Mouse (Mus musculus): ENCODE results near the gene Hemk1.

GRCm38 (mm10) chr9:107296501-107296965 is 41.6 kb downstream of the Hemk1 start:
- TF ChIP-seq MAX (IDR thresholded peaks at IDR 0.05; ENCODE audit: low read depth) (no peak), MYOD1 (IDR thresholded peaks at IDR 0.05; ENCODE audit: control insufficient read depth in 1 of 3, insufficient read length in 2 of 3, low read depth in 2 of 3) (no peak), POLR2A (IDR thresholded peaks at IDR 0.05; ENCODE audit: insufficient read length, low read depth) (peak; percentile 33), TCF12 (IDR thresholded peaks at IDR 0.05; ENCODE audit: insufficient read depth, poor library complexity, severe bottlenecking) (no peak), SRF (IDR thresholded peaks at IDR 0.05; ENCODE audit: control insufficient read depth, insufficient read length, low read depth) (no peak), USF1 (IDR thresholded peaks at IDR 0.05; ENCODE audit: low read depth) (no peak), MYOG (IDR thresholded peaks at IDR 0.05; ENCODE audit: control insufficient read depth in 1 of 3, insufficient read depth in 1 of 3, insufficient read length in 2 of 3, low read depth in 2 of 3) (no peak), REST (IDR thresholded peaks at IDR 0.05; ENCODE audit: insufficient read depth, insufficient read length) (no peak), TCF3 (IDR thresholded peaks at IDR 0.05; ENCODE audit: insufficient read length, low read depth) (no peak), E2F4 (IDR thresholded peaks at IDR 0.05; ENCODE audit: insufficient read depth) (no peak)
